Mouse (Mus musculus) midbrain, embryonic 10.5 days (tissue): ENCODE measurements around the gene Wdr47. TPM values are rescaled to one million over a fixed set of nuclear protein-coding genes. Genes with fewer than 3 reads are reported as not detected.
A peak's percentile ranks its signal among the peaks of the same experiment; 100 is the strongest.
"Not testable (repeated sequence)": the region's sequence is repeated elsewhere in the genome, so short reads cannot be mapped to it uniquely, and the experiment has no call there.

Source experiments
- DNase-seq: peaks from one replicate; pipeline ENCODE4 v3.0.0-alpha.2; 2017; ENCODE audit warnings: low spot score
- H3K27ac ChIP-seq: fragments of 300-500 bp; sonication (generic); replicated peaks from 2 replicates; pipeline ENCODE4 v1.5.1; 2016; ENCODE audit warnings: mild to moderate bottlenecking
- H3K27me3 ChIP-seq: fragments of 300-500 bp; sonication (generic); 2 replicates; pipeline ENCODE4 v1.6.1; 2016; ENCODE audit warnings: low read depth, mild to moderate bottlenecking; ENCODE audit not compliant: poor library complexity, severe bottlenecking
- H3K36me3 ChIP-seq: fragments of 300-500 bp; sonication (generic); 2 replicates; pipeline ENCODE4 v1.6.1; 2016; ENCODE audit warnings: mild to moderate bottlenecking, moderate library complexity
- H3K4me1 ChIP-seq: fragments of 300-500 bp; sonication (generic); 2 replicates; pipeline ENCODE4 v1.6.1; 2016
- H3K4me3 ChIP-seq: fragments of 300-500 bp; sonication (generic); 2 replicates; pipeline ENCODE4 v1.5.1; 2016; ENCODE audit warnings: mild to moderate bottlenecking, moderate library complexity
- H3K9me3 ChIP-seq: fragments of 300-500 bp; sonication (generic); replicated peaks from 2 replicates; pipeline ENCODE4 v1.6.1; 2016; ENCODE audit warnings: mild to moderate bottlenecking
- WGBS: fragments of 180-500 bp; shearing (Covaris S2); methylation state at CpG from one replicate; pipeline ENCODE4 v1.1.7; 2016; 5-methylcytosine and 5-hydroxymethylcytosine counted together
- polyA plus RNA-seq: library from polyadenylated mRNA; unstranded; fragments of >200 nt; fragmentation: Nextera tagmentation; extraction: Ambion mirVana; gene quantifications from 2 replicates; pipeline ENCODE4 v1.2.1, GENCODE M21; 2016

The Wdr47 gene
- 23.6 and 36.5 TPM in 2 replicates for polyA plus RNA-seq

DNA sequence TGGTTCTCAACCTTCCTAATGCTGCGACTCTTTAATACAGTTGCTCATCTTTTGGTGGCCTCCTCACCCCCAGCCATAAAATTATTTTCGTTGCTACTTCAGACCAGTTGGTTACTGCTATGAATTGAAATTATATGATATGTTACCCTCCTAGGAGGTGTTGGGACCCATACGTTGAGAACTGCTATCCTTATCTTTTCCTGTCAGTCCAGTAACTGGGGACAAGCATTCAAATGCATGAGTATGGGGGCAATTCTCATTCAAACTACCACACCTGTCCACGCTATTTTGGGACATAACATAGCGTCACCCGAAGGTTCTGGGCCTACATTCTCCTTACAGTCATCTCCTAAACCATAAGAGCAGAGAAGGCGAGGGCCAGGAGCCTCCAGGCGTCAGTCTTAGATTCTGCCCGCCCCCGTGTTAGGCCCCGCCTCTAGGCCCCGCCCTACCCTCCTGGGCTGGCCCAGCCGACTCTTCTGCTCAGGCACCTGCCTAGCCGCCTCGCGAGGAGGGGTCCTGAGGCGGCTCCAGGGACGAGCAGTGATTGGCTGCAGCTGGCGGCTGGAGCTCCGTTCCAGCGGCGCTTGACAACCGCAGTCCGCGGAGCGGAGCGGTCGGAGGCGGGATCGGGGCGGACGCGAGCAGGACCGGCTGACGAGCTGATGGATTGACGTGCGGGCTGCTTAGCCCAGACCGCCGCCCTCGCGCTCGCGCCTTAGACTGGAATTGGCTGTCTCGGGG, at the start of gene Wdr47:
TSS of gene Wdr47 (plus strand) at position 494 of the 744 bp plus-strand sequence.
- Histone ChIP-seq H3K27ac (peak within 1 kb of the TSS; percentile 92), H3K4me3 (peak within 1 kb of the TSS; percentile 99)
- 5% methylated on average over 44 of the region's 44 CpGs for WGBS

DNA sequence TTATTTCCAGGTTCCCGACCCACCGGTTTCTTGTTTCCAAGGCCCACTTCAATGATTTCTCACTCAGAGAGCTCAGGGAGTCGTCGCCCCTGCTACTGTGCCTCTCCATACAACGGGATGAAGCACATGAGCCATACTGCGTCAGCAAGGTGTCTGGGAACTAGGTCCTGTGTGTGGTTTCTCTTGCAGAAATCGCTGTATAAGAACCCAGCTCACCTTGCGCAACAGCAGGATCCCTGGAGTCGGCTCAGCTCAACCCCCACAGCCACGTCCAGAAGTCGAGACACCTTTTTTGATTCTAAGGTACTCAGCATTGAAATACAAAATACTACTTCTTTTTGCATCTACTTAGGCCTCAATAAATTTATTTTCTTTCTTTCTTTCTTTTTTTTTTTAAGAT, 48.8 kb upstream of the Wdr47 start:
- H3K27me3 ChIP-seq = peaks cover 8% of the 10 kb centered on the region; the same call in 1 of the 2 replicates
- H3K4me1 ChIP-seq = peaks cover 5% of the 10 kb centered on the region
- H3K27ac ChIP-seq = no peak overlapping the region
- H3K9me3 ChIP-seq = no peaks in the 10 kb centered on the region
- H3K36me3 ChIP-seq = no peaks in the 10 kb centered on the region
- H3K4me3 ChIP-seq = no peak overlapping the region
- WGBS = 87% methylated on average over 11 of the region's 11 CpGs
- DNase-seq = no peak

More for the DNA sequence above, at the start of gene Wdr47:
- H3K27me3 ChIP-seq = no peaks in the 10 kb centered on the region
- no peaks in the 10 kb centered on the region for H3K36me3 ChIP-seq
- no peaks in the 10 kb centered on the region for H3K9me3 ChIP-seq
- peak; percentile 97 for DNase-seq
- peaks cover 30% of the 10 kb centered on the region for H3K4me1 ChIP-seq

DNA sequence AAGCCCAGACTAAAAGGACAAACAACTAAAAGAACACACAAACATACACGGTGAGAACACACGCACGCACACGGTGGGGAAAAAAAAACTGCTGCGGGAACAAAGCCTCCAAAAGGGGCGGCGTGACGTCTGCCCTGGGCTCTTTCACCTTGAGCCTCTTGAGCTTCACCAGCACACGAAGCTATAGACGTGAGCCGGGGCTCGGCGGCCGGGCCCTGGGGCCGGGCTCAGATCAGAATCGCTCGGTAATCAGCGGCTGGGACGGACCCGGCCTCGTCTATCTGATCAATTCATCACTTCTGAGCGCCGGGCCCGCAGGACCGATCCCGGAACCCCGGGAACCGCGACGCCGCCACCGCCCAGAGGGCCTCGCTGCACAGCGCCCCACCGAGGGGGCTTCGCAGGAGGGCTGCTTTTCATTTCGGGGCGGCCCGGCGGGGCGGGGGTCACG, 36.9 kb upstream of the Wdr47 start:
- H3K9me3 ChIP-seq = no peaks in the 10 kb centered on the region
- H3K4me1 ChIP-seq = peaks cover 8% of the 10 kb centered on the region
- peaks cover 24% of the 10 kb centered on the region for H3K36me3 ChIP-seq
- H3K4me3 ChIP-seq = peak overlapping the region; percentile 84
- no peaks in the 10 kb centered on the region for H3K27me3 ChIP-seq
- no peak for DNase-seq
- WGBS = under 1% methylated on average over 42 of the region's 42 CpGs
- H3K27ac ChIP-seq = peak overlapping the region; percentile 97

DNA sequence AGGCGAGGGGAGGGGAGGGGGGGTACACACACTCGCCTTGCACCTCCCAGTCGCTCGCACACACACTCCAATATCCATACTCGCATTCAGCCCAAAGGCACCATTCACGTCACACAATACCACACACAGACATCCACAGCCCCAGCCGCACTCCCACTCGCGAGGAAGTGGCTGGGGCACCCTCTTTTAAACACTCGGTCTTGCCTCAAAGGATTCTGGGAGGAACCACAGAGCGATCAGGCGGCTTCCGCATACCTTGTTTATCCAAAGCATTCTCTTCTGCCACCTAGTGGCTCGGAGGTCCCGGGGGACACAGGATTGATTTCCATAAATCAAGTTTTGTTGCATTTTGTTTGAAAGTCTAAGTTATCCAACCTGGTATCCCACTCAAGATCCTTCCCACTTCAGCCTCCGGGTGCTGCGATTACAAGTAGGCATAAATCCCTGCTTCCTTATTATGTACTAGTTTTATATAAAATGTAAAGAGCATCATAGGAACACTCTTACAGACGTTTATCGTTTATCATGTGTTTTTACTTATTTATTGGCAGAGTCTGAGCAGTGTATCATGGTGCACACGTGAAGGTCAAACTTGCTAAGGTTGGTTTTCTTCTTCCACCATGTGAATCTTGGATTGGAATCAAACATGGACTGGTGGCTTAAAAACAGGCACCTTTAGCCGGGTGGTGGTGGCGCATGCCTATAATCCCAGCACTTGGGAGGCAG, 36.3 kb upstream of the Wdr47 start:
- Histone ChIP-seq H3K4me3 (peak overlapping the region; percentile 84), H3K27ac (peak overlapping the region; percentile 97), H3K36me3 (peaks cover 30% of the 10 kb centered on the region), H3K4me1 (peaks cover 8% of the 10 kb centered on the region), H3K9me3 (no peaks in the 10 kb centered on the region), H3K27me3 (no peaks in the 10 kb centered on the region)
- 18% methylated on average over 22 of the region's 22 CpGs for WGBS
- DNase-seq = peak; percentile 90

DNA sequence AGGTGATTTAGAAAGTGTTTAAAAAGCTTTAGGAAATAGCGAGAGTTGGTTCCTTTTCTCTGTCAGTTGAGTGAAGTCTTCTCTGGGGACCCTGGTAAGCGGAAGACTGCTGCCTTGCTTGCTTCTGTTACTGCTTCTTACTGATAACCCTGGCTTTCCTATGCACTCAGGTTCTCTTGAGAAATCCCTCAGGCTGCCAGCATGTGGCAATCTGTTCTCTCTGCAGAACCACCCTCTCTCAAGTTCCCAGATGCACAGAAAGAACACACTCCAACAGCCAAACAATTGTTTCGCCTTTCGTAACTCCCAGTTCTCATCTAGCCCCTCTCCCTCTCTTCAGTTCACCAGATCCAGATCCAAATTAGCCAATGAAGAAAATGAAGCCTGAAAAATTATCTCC, 33.2 kb upstream of the Wdr47 start:
- Histone ChIP-seq H3K27me3 (no peaks in the 10 kb centered on the region), H3K4me3 (no peak overlapping the region), H3K9me3 (no peaks in the 10 kb centered on the region), H3K27ac (no peak overlapping the region), H3K36me3 (peaks cover 36% of the 10 kb centered on the region), H3K4me1 (peaks cover 26% of the 10 kb centered on the region)
- DNase-seq = no peak
- 92% methylated on average over 4 of the region's 4 CpGs for WGBS

DNA sequence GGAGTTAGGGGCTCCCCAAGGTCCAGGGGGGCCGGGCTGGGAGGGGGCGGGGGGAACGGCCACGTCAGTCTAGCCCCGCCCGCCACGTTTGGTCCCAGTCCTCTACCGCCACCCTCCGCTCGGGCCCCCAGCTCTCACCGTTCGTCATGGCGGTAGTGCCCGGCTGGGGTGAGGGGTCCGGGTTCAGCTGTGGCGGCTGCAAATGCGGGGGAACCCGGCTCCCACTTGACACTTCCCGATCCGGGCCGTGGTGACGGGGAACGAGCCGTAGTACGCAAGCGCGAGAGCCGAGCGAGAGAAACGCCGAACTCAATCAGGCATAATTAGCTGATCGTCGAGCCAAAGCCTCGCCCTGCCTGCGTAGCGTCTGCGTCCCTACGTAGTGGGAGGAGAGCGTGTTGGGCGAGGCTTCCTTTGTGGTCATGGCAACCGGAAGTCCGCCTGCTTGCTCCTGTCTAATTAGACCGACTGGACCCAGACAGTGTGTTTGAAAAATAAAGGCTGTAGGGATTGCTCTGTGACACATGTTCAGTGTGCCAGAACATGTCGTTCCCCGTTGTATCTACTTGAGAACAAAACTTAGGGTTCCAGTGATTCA, 28.8 kb upstream of the Wdr47 start, which contains the start of gene Tmem167b:
TSS of gene Tmem167b (minus strand) at position 334 of the 598 bp plus-strand sequence.
- WGBS = under 1% methylated on average over 45 of the region's 45 CpGs
- DNase-seq = peak; percentile 97
- H3K27ac ChIP-seq = peak within 1 kb of the TSS; percentile 88
- no peaks in the 10 kb centered on the region for H3K27me3 ChIP-seq
- peaks cover 26% of the 10 kb centered on the region for H3K4me1 ChIP-seq
- H3K36me3 ChIP-seq = peaks cover 32% of the 10 kb centered on the region
- no peaks in the 10 kb centered on the region for H3K9me3 ChIP-seq
- peak within 1 kb of the TSS; percentile 94 for H3K4me3 ChIP-seq

DNA sequence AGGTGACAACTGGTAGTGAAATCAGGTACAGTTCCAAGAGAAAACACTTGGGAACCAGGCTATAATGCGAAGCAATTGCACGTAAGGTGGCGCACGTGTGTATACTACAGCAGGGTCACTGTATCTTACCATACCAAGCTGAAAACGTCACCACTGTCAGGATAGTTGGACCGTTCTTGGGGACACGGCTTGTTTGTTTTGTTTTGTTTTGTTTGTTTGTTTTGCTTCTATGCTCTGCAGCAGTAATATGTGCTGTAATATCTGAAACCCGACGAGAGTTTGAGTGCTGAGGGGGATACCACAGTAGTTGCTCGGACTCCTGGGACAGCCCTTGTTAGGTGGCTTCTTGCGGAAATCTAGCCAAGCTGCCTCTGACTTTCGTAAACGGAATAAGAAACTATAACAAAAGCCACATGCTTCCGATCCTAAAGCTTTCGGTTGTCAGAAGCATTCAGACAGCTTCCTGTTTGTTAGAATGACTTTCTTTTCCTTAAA, 28.3 kb upstream of the Wdr47 start:
- Histone ChIP-seq H3K36me3 (peaks cover 26% of the 10 kb centered on the region), H3K27ac (peak overlapping the region; percentile 88), H3K4me3 (peak overlapping the region; percentile 94), H3K27me3 (no peaks in the 10 kb centered on the region), H3K4me1 (peaks cover 32% of the 10 kb centered on the region), H3K9me3 (no peaks in the 10 kb centered on the region)
- WGBS = 15% methylated on average over 15 of the region's 15 CpGs
- DNase-seq = no peak

DNA sequence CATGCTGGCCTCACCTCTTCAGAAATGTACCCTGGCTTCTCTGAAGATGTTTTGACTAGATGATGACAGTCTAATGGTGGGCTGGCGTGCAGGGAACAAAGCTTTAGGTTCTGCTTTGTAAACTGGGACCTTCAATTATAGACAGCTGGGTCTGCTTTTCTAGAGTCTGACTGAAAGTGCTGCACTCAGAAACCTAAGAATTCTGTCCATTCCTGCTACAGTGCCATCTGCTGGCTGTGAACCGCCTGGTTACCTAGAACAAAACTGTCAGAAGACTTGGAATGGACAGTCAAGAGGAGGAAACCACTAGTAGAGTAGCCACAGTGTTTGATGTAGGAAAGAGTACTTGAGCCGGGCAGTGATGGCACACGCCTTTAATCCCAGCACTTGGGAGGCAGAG, 27.8 kb upstream of the Wdr47 start:
- DNase-seq = peak; percentile 78
- H3K9me3 ChIP-seq = no peaks in the 10 kb centered on the region
- WGBS = 16% methylated on average over 4 of the region's 4 CpGs
- peak overlapping the region; percentile 88 for H3K27ac ChIP-seq
- H3K27me3 ChIP-seq = no peaks in the 10 kb centered on the region
- peaks cover 21% of the 10 kb centered on the region for H3K36me3 ChIP-seq
- peaks cover 37% of the 10 kb centered on the region for H3K4me1 ChIP-seq
- peak overlapping the region; percentile 94 for H3K4me3 ChIP-seq

DNA sequence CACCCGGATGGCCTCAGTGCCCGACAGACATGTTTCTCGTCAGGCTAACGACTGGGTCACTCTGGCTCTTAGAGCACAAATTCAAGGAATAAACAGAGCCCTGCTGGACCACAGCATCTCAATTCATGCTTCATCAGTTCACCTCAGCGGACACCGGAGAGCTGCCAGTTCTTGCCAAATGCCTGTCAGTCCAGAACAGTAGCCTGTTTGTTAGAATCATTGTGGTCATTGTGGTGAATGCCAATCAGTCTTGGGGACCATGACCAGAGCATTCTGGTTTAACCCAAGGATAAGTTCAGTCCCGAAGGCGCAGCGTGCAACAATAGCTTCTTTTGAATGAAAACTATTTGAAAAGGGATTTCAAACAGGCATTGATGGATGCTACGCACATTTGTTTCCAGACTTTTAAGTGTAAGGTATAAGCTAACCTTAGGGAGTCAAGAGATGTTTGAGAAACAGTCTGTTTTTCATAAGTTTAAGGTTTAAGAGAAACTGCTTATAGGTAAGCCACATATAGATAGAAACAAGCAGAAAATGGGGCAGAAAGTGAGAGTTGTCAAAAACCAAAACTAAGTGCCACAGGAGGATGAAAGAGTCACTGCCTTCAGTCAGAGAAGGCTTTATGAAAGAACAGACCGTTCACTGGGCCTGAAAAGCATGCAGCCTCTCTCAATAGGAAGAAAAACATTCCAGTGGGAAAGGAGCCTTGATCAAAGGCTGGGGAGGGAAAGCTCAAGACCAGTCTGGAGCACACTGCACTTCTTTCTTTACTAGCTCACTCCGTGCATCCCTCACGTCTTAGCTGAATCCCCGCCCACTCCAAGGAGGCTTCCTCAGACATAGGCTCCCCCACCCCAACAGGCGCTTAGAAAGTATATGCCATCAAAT, 22.8 kb upstream of the Wdr47 start:
- Histone ChIP-seq H3K4me1 (peaks cover 44% of the 10 kb centered on the region), H3K4me3 (peak overlapping the region; percentile 25), H3K36me3 (no peaks in the 10 kb centered on the region), H3K9me3 (no peaks in the 10 kb centered on the region), H3K27ac (peak overlapping the region; percentile 86), H3K27me3 (no peaks in the 10 kb centered on the region)
- peak; percentile 77 for DNase-seq
- WGBS = 21% methylated on average over 15 of the region's 15 CpGs

DNA sequence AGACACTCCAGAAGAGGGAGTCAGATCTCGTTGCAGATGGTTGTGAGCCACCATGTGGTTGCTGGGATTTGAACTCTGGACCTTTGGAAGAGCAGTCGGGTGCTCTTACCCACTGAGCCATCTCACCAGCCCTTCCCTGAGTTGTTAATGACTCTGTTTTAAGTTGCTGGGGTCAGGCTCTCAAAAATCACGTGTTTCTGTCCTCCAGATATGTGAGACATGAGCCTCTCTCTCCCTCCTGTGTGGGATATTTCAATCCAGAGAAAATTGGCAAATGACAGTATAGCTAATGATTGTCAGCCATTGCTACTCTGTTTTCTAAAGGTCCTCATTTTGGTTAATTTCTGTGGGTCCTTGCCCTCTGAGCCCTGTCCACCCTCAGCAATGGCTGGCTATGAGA, 21.4 kb upstream of the Wdr47 start:
- DNase-seq, H3K9me3 ChIP-seq, H3K27me3 ChIP-seq, H3K36me3 ChIP-seq, H3K4me3 ChIP-seq: not testable (repeated sequence)
- peaks cover 51% of the 10 kb centered on the region for H3K4me1 ChIP-seq
- WGBS = 66% methylated on average over 3 of the region's 3 CpGs
- peak overlapping the region; percentile 86 for H3K27ac ChIP-seq

DNA sequence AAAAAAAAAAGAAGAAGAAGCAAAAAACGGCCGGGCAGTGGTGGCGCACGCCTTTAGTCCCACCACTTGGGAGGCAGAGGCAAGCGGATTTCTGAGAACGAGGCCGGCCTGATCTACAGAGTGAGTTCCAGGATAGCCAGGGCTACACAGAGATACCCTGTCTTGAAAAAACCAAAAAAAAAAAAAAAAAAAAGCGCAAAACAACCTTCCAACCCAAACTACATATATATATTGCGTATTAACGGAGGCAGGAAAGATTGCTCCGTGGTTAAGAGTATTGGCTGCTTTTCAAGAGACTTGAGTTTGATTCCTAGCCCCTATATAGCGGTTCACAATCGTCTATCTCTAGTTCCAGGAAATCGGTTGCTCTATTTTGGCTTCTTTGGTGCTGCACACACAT, 20.3 kb upstream of the Wdr47 start:
- WGBS = 88% methylated on average over 14 of the region's 14 CpGs
- DNase-seq = no peak
- H3K27me3 ChIP-seq = no peaks in the 10 kb centered on the region
- H3K27ac ChIP-seq = no peak overlapping the region
- peaks cover 55% of the 10 kb centered on the region for H3K4me1 ChIP-seq
- peak overlapping the region; percentile 82 for H3K4me3 ChIP-seq
- H3K36me3 ChIP-seq = peaks cover 8% of the 10 kb centered on the region; the same call in 1 of the 2 replicates
- no peaks in the 10 kb centered on the region for H3K9me3 ChIP-seq
